Mouse (Mus musculus): ENCODE data around the gene Fam221b.

The Fam221b gene

DNA sequence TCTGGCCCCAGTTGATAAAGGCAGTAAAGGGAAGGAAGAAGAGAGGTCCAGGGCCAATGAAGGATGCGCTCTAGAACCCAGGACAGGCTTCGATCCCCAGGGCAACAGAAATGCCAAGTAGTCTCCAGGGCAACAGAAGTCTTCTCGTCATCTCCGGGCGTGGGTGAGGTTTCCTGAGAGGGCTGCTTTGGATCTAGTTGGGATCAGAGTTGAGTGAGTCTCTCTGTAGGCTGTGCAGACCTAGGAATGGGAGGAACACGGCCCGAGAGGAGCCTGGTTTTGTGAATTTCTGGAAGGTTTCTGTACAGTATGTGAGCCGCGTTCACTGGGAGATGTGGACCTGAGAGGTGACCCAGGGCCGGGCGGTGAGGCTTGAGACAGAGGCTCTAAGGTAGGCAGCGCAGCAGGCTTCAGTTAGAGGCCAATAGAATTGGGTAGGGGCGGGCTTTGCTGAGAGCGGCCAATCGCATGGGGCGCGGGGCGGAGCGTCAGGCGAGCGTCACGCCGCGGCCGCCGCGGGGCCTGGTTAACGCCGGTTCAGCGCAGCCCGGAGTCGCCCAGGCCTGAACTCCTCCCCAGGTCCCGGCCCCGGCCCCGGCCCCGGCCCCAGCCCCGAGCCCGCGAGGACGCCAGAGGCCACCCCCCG is at the start of gene Fam221b, which contains the start of gene Tmem8b:
Gene Fam221b (minus strand): TSS at position 364 of the 646 bp plus-strand sequence.
Gene Tmem8b (plus strand): TSS at position 190 of the 646 bp plus-strand sequence.
- peak; percentile 78 for DNase-seq (ENCODE audit: low spot score)

DNA sequence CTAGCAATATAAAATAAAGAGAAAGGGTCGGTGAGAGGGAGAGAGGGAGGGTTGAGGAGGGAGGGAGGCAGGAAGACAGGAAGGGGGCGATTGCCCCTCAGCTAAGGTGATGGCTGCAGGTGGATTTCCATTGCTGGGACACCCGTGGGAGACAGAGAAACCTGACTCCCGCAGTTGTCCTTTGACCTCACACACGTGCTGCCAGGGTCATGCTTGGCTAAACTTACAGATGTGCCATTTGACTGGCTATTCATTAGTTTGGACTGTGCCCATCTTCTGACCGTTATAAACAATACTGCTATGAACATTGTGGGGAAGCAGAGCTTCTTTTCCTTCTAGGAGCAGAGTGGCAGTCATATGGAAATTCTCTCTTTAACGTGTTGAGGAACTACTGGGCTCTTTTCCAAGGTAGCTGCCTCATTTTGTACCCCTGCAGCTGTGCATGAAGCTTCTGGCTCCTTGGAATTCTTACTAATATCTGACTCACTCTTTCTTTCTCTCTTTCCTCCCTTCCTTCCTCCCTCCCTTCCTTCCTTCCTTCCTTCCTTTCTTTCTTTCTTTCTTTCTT is 44.8 kb upstream of the Fam221b start:
- DNase-seq (ENCODE audit: low spot score): no peak

DNA sequence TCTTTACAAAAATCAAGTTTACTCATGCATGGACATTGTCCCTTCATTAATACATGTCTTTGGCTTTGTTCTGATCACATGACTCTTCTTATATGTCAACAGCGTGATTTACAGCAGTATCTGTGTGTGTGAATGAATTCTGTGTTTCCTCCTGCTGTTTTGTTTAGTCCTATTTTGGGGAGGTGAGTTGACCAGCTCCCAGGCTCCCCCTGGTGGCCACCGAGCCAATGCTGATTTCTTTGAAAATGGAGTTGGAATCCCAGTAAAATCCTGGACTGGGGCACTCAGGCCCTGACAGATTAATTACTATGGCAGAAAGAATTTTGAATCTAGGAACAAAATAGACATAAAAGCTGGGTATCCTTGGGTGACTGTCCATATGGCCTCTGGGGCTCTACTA is 42.9 kb upstream of the Fam221b start:
- DNase-seq (ENCODE audit: low spot score): peak; percentile 57

DNA sequence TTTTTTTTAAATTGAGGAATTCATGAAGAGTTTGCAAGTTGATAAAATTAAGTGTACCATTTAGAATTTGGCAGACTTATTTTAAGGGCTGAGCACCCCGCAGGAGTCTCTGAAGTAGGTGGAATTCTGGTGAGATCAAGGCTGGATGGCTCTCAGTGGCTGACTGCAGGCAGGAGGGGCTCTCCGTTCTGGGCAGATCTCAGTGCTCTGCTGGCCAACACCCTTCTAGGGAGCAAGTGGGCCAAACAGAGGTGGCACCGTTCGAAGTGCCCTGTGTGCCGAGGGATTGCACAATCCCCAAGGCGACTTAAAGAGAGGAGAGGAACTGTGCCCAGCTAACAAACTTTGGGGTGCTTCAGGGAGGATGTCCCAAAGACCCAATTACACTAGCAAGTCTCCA is 40.9 kb upstream of the Fam221b start, which contains the start of gene Olfr71:
Gene Olfr71 (minus strand): TSS at position 387 of the 400 bp plus-strand sequence.
- DNase-seq (ENCODE audit: low spot score): no peak

DNA sequence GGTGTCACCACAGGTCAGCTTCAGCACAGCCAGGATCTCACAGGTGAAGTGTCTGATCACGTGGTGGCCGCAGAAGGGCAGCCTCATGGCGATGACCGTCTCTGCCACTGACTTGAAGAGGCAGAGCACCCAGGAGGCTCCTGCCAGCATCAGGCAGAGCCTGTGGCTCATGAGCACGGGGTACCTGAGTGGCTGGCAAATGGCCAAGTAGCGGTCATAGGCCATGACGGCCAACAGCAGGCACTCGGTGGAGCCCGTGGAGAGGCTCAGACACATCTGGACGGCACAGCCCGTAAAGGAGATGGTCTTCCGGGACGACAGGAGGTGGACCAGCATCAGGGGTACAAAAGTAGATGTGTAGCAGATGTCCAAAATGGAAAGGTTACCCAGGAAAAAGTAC is 37.0 kb upstream of the Fam221b start:
- no peak for DNase-seq (ENCODE audit: low spot score)

DNA sequence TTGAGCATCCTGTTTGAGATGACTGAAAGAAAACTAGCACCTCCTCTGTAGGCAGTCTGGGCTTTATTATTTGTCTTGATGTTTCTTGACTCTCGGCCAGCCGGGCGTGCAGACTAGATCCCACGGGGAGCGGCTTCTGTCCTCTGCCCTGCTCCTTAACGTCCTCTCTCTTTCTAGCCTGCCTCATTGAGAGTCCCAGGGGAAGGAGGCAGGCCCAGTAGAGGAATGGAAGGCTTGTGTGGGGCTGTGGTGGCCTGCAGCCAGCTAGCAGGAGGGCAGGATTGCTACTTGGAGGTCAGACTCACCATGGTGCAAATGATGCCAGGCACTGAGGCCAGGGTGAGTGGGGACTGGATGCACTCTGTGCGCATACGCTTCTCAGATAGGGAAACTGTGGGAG is 34.9 kb upstream of the Fam221b start:
- no peak for DNase-seq (ENCODE audit: low spot score)

DNA sequence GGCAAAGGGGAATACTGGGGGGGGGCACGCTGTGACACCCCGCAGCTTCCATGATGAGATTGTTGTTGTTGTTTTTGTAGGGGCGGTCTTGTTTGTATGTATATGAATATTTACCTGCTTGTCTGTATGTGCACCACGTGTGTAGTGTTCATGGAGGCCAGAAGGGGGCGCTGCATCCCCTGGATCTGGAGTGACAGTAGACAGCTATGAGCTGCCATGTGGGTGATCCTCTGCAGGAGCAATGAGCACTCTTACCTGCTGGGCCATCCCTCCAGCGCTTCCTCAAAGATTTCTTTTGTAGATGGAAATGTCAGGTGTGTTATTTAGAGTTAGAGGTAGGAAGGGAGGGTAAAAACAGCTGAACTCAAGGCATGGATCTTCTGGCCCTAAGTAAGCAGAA is 34.5 kb upstream of the Fam221b start:
- no peak for DNase-seq (ENCODE audit: low spot score)

DNA sequence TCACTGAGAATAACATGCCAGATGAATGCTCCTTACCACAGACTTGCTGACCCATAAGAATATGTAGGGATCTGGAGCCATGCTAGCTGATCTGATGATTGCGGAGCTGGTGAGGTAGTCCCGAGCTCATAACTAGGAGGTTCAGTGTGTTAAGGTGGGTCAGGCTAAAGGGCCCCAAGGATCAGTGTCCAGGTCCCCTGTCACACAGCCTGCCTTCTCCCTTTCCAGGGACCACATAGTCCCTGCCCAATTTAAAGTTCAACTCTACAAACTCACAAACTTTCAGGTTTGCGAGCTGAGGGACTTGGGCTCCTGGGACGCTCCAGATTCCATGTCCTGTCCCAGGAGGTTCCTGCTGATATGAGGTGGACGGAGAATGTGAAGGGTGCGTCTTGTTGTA is 31.8 kb upstream of the Fam221b start, which contains the start of gene Olfr70:
Gene Olfr70 (minus strand): TSS at position 101 of the 400 bp plus-strand sequence.
- DNase-seq (ENCODE audit: low spot score): no peak

DNA sequence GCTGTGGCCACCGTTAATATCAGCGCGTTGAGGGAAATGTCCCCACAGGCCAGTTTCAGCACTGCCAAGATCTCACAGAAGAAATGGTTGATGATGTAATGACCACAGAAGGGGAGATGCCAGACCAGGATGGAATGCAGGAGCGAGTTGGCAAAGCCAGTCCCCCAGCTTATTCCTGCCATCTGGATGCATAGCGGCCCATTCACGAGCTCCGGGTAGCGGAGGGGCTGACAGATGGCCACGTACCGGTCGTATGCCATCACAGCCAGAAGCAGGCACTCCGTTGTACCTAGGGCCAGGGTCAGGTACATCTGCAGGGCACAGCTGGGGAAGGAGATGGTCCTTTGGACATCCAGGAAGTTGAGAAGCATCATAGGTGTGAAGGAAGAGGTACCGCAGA is 27.6 kb upstream of the Fam221b start:
- DNase-seq (ENCODE audit: low spot score): no peak

DNA sequence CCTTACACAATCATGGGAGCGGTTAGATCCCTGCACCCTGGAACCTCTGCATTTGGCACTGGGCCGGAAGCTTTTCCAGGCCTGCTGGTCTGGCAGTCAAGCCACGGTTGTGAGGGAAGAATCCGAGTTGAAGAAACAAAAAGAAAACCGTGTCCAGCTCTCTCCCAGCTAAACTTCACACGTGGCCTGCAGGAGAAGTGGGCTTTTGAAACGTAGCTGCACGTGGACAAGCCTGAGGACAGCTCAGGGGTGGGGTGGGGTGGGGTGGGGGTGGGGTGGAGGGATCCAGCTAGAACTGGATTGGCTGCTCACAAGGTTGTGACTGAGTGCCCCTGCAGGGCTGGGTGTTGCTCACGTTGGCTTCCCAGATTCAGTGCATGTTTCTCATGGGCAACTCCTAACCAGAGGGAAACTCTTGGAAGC is 26.3 kb upstream of the Fam221b start:
- DNase-seq (ENCODE audit: low spot score): no peak

DNA sequence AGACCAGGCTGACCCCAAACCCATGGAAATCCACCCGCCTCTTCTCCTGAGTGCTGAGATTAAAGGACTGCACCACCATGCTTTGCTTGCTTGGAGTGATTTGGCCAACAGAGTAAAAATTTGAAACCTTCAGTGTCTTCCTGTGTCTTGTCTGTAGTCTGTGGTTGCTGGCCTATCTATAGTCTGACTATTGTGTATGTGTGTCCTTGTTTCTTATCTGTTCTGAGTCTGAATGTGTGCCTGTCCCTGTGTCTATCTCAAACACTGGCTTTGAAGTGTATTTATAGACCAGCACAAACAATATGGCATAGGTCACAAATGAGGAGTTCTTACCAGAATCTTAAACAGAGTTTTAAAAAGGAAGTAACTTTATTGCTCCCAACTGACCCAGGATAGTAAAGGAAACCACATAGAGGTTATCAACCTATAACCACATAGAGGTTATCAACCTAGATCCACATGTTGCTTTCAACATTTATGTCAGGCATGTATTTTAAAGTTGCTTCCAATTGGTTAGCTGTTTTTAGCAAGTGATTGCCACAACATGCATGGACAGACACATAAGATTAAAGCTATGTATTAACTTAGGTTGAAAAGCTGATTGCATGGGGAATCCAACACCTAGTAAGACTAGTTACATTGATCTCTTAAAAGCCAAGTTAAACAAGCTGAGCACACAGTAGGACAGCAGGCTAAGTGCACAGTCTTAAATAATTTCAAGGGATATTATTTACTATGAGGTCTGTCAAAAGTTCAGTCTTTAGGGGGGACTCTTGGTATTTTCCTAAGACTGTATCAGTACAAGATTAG is 25.7 kb upstream of the Fam221b start:
- DNase-seq (ENCODE audit: low spot score): no peak

DNA sequence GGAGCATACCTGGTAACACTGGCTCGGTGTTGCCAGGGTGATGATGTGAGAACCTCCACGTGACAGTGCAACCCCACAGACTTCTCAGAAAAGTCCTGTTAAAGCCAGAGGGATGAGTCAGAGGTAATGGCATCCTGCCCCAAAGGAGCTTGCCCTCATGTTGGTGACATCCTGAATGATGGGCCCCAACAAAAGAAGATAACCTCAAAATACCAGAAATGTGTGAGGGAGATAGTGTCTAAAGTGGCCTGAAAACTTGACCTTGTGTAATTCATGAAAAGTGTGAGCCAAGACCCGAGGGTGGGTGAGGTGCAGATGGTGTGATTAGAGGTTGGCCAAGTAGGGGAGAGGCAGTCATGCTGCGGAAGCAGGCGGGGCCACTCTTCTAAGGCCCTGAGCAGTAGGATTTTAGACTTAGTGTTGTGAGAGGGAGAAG is 24.9 kb upstream of the Fam221b start:
- DNase-seq (ENCODE audit: low spot score): no peak

DNA sequence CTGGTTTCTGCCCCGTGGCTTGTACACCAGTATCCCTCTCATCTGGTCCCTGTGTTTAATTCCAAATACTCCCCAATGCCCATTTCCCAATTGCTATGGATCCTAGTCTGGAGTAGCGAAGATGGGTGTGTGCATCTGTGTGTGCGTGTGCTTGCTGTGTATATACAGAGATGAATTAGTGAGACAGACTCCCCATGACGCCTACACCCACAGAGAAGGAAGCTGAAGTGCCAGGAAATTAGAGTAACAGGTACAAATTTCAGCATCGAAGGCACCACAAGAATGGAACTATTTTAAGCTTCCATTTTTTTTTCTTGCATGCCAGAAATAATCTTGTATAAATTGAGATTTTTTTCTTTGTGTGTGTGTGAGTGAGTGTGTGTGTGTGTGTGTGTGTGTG is 22.1 kb upstream of the Fam221b start:
- no peak for DNase-seq (ENCODE audit: low spot score)

DNA sequence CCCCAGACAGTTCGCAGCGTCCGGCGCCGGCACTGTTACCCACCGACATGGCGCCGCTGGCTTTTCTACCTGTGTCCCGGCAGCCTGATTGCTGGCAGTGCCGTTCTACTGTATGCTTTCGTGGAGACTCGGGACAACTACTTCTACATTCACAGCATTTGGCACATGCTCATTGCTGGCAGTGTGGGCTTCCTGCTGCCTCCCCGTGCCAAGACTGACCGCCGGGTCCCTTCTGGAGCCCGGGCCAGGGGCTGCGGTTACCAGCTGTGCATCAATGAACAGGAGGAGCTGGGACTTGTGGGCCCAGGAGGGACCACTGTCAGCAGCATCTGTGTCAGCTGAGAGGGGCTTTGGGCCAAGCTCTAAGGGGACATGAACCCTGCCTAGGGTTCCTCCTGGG is 21.1 kb upstream of the Fam221b start:
- DNase-seq (ENCODE audit: low spot score): no peak

DNA sequence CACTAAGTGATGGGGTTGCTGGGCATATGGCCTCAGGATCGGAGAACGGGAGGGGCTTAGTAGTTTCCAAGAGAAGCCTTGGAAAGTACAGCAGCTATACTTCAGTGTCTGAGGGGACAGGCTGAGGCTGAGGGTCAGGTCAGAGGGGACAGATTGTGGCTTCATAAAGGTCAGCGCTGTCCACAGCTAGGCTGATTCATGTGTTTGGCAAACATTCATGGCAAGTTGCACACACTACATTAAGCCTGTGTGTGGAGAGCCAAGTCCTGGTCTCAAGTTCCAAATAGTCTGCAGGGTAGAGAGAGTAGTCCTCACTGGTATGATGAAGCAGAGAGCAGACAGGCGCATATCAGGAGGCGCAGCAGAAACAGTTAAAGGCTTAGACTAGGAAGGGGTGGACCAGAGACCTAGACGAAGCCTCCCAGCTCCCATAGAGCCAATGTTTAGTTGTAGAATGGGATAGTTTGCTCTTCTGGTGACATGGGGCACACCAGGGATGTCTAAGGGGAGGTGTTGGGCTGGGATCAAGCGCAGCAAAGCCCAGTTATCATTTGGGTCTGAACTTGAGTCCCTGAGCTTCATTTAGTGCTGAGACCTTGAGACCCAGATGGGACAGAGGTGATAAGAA is 10.6 kb upstream of the Fam221b start:
- no peak for DNase-seq (ENCODE audit: low spot score)

DNA sequence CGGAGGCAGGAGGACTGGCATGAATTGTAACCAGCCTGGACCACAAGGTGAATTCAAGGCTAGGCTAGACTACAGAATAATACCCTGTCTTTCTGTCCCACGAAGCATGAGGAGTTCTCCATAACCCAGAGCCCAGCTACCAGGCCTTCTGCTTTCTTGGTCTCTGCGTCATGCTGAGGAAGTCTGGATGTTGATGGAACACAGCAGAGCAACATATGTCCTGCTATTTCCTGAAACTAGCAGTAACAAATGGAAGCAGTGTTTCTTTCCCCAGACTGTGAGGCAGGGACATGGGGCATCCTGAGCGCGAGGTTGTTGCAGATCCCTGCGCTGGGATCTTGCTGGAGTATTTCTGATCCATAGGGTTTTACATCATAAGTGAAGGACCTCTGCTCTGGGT is 9.6 kb upstream of the Fam221b start:
- no peak for DNase-seq (ENCODE audit: low spot score)

DNA sequence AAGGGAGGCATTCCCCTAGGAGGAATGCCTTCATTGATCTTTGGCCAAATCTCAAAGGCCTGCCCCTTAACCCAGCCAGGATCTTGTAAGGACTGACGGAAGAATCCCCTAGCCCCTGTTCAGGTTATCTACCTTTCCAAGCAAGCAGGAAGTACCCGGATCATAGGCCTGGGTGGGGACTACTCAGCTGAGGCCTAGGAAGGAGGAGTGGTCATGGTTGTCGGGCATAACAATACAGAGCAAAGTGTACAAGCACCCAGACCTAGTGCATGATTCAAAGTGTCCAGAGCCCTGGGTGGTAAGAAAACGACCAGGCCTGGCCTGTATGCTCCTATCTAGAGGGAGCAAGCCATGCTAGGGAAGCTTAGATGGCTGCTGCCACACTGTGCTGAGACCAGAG is 6.7 kb upstream of the Fam221b start:
- no peak for DNase-seq (ENCODE audit: low spot score)

DNA sequence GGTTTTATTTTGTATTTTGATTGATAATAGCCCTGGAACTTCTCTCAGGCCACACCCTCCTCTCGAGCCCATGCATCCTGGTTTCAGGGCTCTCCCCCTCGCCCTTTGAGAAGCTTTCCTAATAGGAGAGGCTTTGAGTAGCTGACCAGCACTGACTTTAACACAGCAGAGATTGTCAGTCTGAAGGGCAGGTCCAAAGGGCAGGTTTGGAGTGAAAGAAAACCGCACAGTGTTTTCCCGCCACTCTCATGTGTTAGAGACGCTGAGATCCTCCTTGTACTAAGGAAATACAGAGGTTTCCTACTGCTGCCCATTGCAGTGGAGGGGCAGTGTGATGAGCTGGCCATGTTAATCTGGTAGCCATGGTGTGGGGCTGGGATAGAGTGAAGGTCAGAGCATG is 6.0 kb upstream of the Fam221b start:
- no peak for DNase-seq (ENCODE audit: low spot score)

DNA sequence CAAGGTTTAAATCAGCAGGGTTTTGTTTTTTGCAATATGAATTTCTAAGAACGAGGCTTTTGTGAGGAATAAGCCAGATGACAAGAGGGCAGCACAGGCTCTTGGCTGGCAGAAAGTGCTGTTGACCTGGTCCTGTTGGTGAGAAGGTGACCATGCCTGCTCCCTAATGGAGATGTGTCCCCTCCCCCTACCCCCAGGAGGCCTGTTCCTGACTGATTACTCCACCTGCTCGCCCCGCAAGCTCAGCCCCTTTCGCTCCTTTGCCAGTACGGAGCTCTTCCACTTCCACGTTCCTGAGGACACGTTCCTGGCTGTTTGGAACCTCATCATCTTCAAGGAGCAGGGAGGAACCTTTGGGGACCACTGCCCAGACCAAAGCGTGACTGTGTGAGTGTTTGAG is 4.8 kb upstream of the Fam221b start:
- DNase-seq (ENCODE audit: low spot score): no peak

DNA sequence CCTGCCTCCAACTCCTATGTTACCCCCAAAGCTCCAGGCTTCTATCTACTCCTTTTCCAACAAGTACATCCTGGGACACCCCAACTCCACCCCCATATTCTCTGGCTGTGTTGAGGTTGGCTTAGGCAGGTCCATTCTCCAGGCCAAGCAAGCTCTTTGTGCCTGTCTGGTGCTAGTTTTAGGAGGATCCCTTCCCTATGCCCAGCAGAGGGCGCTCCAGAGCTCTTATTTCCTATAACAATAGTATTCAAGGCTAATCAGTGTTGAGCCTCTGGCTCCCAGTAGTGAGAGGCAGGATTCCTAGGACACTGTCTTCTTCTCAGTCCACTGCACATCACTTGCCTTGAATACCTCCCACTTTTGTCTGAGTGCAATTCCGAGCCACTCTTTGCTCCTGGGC is 3.1 kb upstream of the Fam221b start:
- peak; percentile 66 for DNase-seq (ENCODE audit: low spot score)

DNA sequence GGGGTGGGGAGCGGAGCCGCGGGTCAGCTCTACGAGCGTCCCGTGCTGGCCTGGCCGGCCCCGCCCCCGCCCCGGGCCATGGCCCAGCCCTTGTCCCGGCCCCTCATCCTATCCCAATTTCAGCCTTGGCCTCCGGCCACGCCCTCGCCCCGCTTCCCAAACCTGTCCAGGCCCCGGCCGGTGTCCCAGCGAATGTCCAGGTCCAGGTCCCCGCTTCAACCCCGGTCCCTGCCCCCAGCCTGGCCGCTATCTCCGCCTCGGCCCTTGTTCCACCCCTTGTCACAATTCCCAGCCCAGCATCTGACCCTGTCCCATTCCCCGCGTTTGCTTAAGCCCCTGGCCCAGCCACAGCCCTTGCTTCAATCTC is 466 bp upstream of the Fam221b start:
- peak; percentile 21 for DNase-seq (ENCODE audit: low spot score)

DNA sequence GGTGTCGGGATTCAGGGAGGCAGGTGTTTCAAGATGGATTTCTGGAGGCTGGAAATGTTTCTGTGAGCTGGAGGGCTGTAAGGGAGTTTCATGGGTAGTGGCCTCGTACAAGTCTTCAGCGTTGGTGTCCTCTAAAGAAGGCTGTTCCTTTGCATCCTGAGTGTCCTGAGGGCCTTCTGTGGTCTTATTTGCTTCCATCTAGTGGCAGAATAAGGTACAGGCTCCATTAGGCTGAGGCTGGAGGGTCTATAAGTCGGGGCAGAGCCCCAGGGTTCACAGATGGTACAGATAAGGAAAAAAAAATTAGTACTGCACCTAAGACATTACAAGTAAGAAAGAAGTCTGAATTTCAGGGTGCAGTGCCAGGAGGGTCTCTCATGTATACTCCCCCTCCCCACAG is 2.5 kb downstream of the Fam221b start:
- no peak for DNase-seq (ENCODE audit: low spot score)

DNA sequence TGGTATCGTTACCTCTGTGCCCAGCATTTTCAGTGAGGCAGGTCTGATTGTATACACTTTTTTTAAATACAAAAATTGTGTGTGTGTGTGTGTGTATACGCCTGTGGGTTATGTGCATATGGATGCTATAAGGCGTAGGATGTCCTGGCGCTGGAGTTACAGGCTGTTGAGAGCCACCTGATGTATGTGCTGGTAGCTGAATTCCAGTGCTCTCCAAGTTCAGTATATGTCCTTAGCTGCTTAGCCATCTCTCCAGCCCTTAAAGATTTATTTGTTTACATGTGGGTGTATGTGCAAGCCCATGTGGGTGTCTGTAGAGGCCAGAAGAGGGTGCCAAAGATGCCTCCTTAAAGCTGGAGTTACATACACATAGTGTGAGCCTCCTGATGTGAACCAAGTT is 11.8 kb downstream of the Fam221b start:
- no peak for DNase-seq (ENCODE audit: low spot score)

All from spleen, adult 12 weeks (tissue).